13 mouse cellular contexts compared by ENCODE assay signal in the genomic region with DNA sequence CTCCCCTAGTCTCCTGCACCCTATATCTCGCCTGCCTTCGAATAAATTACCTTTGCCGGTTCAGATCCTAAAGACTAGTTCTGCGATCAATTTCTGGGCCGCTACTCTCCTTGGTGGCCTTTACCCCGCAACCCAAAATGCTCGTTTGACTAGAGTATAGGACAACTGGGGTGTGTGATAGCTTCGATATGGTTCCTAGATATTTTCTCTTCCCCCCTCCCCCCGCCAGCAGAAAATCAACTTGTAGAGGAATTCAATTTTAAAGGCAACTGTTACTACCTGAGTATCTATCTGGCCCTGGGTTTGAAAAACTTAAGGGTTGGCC. TPM values are rescaled to one million over a fixed set of nuclear protein-coding genes. Genes with fewer than 3 reads are reported as not detected.
A peak's percentile ranks its signal among the peaks of the same experiment; 100 is the strongest.
DNase-seq lines count a peak whose midpoint lies in the region; ATAC-seq and TF ChIP-seq lines count a peak whose summit lies in the region.
"Had no signal": no experiment of that assay in that cellular context is flagged by ENCODE, and none has a peak within 500 bp of the region (broad histone marks: within the 10 kb centered on the region; RNA-seq: fewer than 3 reads in every experiment).

No protein-coding gene starts in this region.

- WGBS in forebrain, embryonic 10.5 days, result 2% methylated on average over 9 of the region's 9 CpGs
- WGBS in forebrain, embryonic 14.5 days, result 1% methylated on average over 9 of the region's 9 CpGs
- under 1% methylated on average over 9 of the region's 9 CpGs for WGBS in hindbrain, embryonic 10.5 days
- 2% methylated on average over 9 of the region's 9 CpGs for WGBS in hindbrain, postnatal 0 days
- WGBS in embryonic facial prominence, embryonic 10.5 days, result under 1% methylated on average over 9 of the region's 9 CpGs
- under 1% methylated on average over 9 of the region's 9 CpGs for WGBS in limb, embryonic 11.5 days

- ATAC-seq in forebrain, embryonic 14.5 days, result no peak
- no peak for ATAC-seq in hindbrain, postnatal 0 days
- ATAC-seq in limb, embryonic 11.5 days (ENCODE audit: insufficient number of reproducible peaks, low FRiP score, low TSS enrichment, low read depth), result no peak
- ATAC-seq: lung, postnatal 0 days had no signal

- H3K27ac ChIP-seq in forebrain, embryonic 10.5 days, result peak overlapping the region; percentile 22; the same call in 1 of the 2 replicates
- no peak overlapping the region for H3K27ac ChIP-seq in forebrain, embryonic 14.5 days (ENCODE audit: low read depth, low read length)
- H3K27ac ChIP-seq in hindbrain, embryonic 10.5 days, result peak overlapping the region; percentile 76
- H3K27ac ChIP-seq in hindbrain, postnatal 0 days, result no peak overlapping the region
- peak overlapping the region; percentile 80 for H3K27ac ChIP-seq in embryonic facial prominence, embryonic 10.5 days (replicated peaks)
- peak overlapping the region; percentile 53; the same call in 1 of the 2 replicates for H3K27ac ChIP-seq in limb, embryonic 11.5 days (replicated peaks; ENCODE audit: low read depth, low read length)

- H3K9me3 ChIP-seq in forebrain, embryonic 10.5 days, result peaks cover 4% of the 10 kb centered on the region
- no peaks in the 10 kb centered on the region for H3K9me3 ChIP-seq in forebrain, embryonic 14.5 days (replicated peaks; ENCODE audit: control insufficient read depth, low read length)
- H3K9me3 ChIP-seq in hindbrain, embryonic 10.5 days, result 0 out of 2 replicates have a peak, but pooled peaks cover 4% of the 10 kb centered on the region
- H3K9me3 ChIP-seq in hindbrain, postnatal 0 days (ENCODE audit: low read length), result no peaks in the 10 kb centered on the region
- no peaks in the 10 kb centered on the region for H3K9me3 ChIP-seq in embryonic facial prominence, embryonic 10.5 days
- no peaks in the 10 kb centered on the region for H3K9me3 ChIP-seq in limb, embryonic 11.5 days (ENCODE audit: control insufficient read depth, low read length)

- no peak for DNase-seq in forebrain, embryonic 10.5 days (ENCODE audit: extremely low spot score, low spot score)
- no peak for DNase-seq in forebrain, embryonic 14.5 days (ENCODE audit: low spot score)
- DNase-seq in hindbrain, embryonic 10.5 days (ENCODE audit: low spot score), result no peak
- no peak for DNase-seq in hindbrain, postnatal 0 days (ENCODE audit: low spot score)
- no peak for DNase-seq in embryonic facial prominence, embryonic 10.5 days (ENCODE audit: low spot score)
- no peak for DNase-seq in limb, embryonic 11.5 days (ENCODE audit: low spot score)
- DNase-seq in kidney, postnatal 25 days, result no peak
- DNase-seq in lung, postnatal 10 days, result no peak
- DNase-seq: adrenal gland, postnatal 25 days; cerebellum, adult 11 months; kidney, adult 11 months had no signal

- H3K4me2 ChIP-seq in forebrain, embryonic 14.5 days (ENCODE audit: low read length), result no peak overlapping the region; the same call in 1 of the 2 replicates
- no peak overlapping the region for H3K4me2 ChIP-seq in hindbrain, postnatal 0 days (ENCODE audit: low read depth, low read length)
- peak overlapping the region; percentile 32 for H3K4me2 ChIP-seq in limb, embryonic 11.5 days (ENCODE audit: low read depth, severe bottlenecking)

- no peak overlapping the region for H3K9ac ChIP-seq in forebrain, embryonic 14.5 days (ENCODE audit: low read length)
- H3K9ac ChIP-seq in hindbrain, postnatal 0 days (replicated peaks; ENCODE audit: low read length), result no peak overlapping the region
- H3K9ac ChIP-seq in limb, embryonic 11.5 days (ENCODE audit: low read length), result peak overlapping the region; percentile 45

- peak overlapping the region; percentile 71 for H3K4me3 ChIP-seq in forebrain, embryonic 10.5 days
- H3K4me3 ChIP-seq in forebrain, embryonic 14.5 days (ENCODE audit: low read depth, low read length), result no peak overlapping the region
- peak overlapping the region; percentile 42 for H3K4me3 ChIP-seq in hindbrain, embryonic 10.5 days
- no peak overlapping the region for H3K4me3 ChIP-seq in hindbrain, postnatal 0 days (ENCODE audit: low read length)
- H3K4me3 ChIP-seq in embryonic facial prominence, embryonic 10.5 days, result peak overlapping the region; percentile 72
- peak overlapping the region; percentile 20 for H3K4me3 ChIP-seq in limb, embryonic 11.5 days (ENCODE audit: low read depth, low read length)

- no peaks in the 10 kb centered on the region for H3K36me3 ChIP-seq in forebrain, embryonic 10.5 days (replicated peaks)
- H3K36me3 ChIP-seq in forebrain, embryonic 14.5 days (ENCODE audit: control insufficient read depth, insufficient read depth, low read length), result no peaks in the 10 kb centered on the region
- H3K36me3 ChIP-seq in hindbrain, embryonic 10.5 days, result no peaks in the 10 kb centered on the region
- H3K36me3 ChIP-seq in hindbrain, postnatal 0 days (ENCODE audit: insufficient read depth, low read length), result no peaks in the 10 kb centered on the region
- 0 out of 2 replicates have a peak, but pooled peaks cover 1% of the 10 kb centered on the region for H3K36me3 ChIP-seq in embryonic facial prominence, embryonic 10.5 days (replicated peaks)
- no peaks in the 10 kb centered on the region for H3K36me3 ChIP-seq in limb, embryonic 11.5 days (ENCODE audit: control insufficient read depth, insufficient read depth, low read length)

- TF ChIP-seq CTCF in hindbrain, postnatal 0 days (IDR thresholded peaks at IDR 0.05; ENCODE audit: low read depth), result no peak

- H3K4me1 ChIP-seq in forebrain, embryonic 10.5 days, result peaks cover 78% of the 10 kb centered on the region
- peaks cover 7% of the 10 kb centered on the region for H3K4me1 ChIP-seq in forebrain, embryonic 14.5 days (ENCODE audit: control insufficient read depth, insufficient read depth, low read length)
- peaks cover 77% of the 10 kb centered on the region for H3K4me1 ChIP-seq in hindbrain, embryonic 10.5 days (replicated peaks)
- peaks cover 5% of the 10 kb centered on the region; the same call in 1 of the 2 replicates for H3K4me1 ChIP-seq in hindbrain, postnatal 0 days (ENCODE audit: insufficient read depth, low read length)
- peaks cover 91% of the 10 kb centered on the region for H3K4me1 ChIP-seq in embryonic facial prominence, embryonic 10.5 days
- H3K4me1 ChIP-seq in limb, embryonic 11.5 days (ENCODE audit: control insufficient read depth, insufficient read depth, low read length), result peaks cover 29% of the 10 kb centered on the region; the same call in 1 of the 2 replicates

- peaks cover 100% of the 10 kb centered on the region for H3K27me3 ChIP-seq in forebrain, embryonic 10.5 days (ENCODE audit: poor library complexity, severe bottlenecking)
- H3K27me3 ChIP-seq in forebrain, embryonic 14.5 days (replicated peaks; ENCODE audit: control insufficient read depth, insufficient read depth, low read length), result peaks cover 91% of the 10 kb centered on the region
- H3K27me3 ChIP-seq in hindbrain, embryonic 10.5 days (ENCODE audit: insufficient read depth, poor library complexity, severe bottlenecking), result peaks cover 99% of the 10 kb centered on the region
- H3K27me3 ChIP-seq in hindbrain, postnatal 0 days (ENCODE audit: insufficient read depth, low read length), result peaks cover 83% of the 10 kb centered on the region
- H3K27me3 ChIP-seq in embryonic facial prominence, embryonic 10.5 days (replicated peaks; ENCODE audit: low read depth, poor library complexity, severe bottlenecking), result peaks cover 100% of the 10 kb centered on the region
- H3K27me3 ChIP-seq in limb, embryonic 11.5 days (ENCODE audit: control insufficient read depth, insufficient read depth, low read length), result peaks cover 50% of the 10 kb centered on the region

RNA-seq across cellular contexts. Expression of a gene that starts 3.2 kb away (rescaled TPM):
- polyA plus RNA-seq in forebrain, embryonic 10.5 days (2016; fragmentation: Nextera tagmentation; extraction: Ambion mirVana), result 176 and 192 TPM in 2 replicates
- polyA plus RNA-seq in forebrain, embryonic 14.5 days (2014; fragmentation: Nextera tagmentation; extraction: Ambion mirVana), result 12.5 and 16.1 TPM in 2 replicates
- polyA plus RNA-seq in hindbrain, embryonic 10.5 days (2016; fragmentation: Nextera tagmentation; extraction: Ambion mirVana), result 188 and 212 TPM in 2 replicates
- total RNA-seq in hindbrain, postnatal 0 days (2014; rRNA removed), result 14.8 and 20.6 TPM in 2 replicates
- polyA plus RNA-seq in hindbrain, postnatal 0 days (2015; fragmentation: Nextera tagmentation; extraction: Ambion mirVana), result 26.2 and 28.0 TPM in 2 replicates
- 333 and 362 TPM in 2 replicates for polyA plus RNA-seq in embryonic facial prominence, embryonic 10.5 days (2016; fragmentation: Nextera tagmentation; extraction: Ambion mirVana)
- 218 and 235 TPM in 2 replicates for polyA plus RNA-seq in limb, embryonic 11.5 days (2014; fragmentation: Nextera tagmentation; extraction: Ambion mirVana)
- polyA plus RNA-seq: testis, adult 2 months had no signal

Comparison
In these comparisons a context has a peak if more than half of its experiments do, and no peak if none do; other contexts are left out.
1. H3K27ac ChIP-seq: peak in forebrain, embryonic 10.5 days (single experiment), hindbrain, embryonic 10.5 days (single experiment), embryonic facial prominence, embryonic 10.5 days (single experiment) and limb, embryonic 11.5 days (single experiment); none in forebrain, embryonic 14.5 days (single experiment) and hindbrain, postnatal 0 days (single experiment).
2. H3K4me3 ChIP-seq: peak in forebrain, embryonic 10.5 days (single experiment), hindbrain, embryonic 10.5 days (single experiment), embryonic facial prominence, embryonic 10.5 days (single experiment) and limb, embryonic 11.5 days (single experiment); none in forebrain, embryonic 14.5 days (single experiment) and hindbrain, postnatal 0 days (single experiment).